Mouse (Mus musculus) E14TG2a.4 (cell line): ENCODE results near the gene Adam8.

Experiments
- CTCF ChIP-seq: conservative IDR thresholded peaks from 2 replicates; pipeline ENCODE4 v1.5.1; 2014; ENCODE audit warnings: low read length
- NANOG ChIP-seq: IDR thresholded peaks from 2 replicates; pipeline ENCODE4 v1.6.1; 2014; ENCODE audit warnings: borderline replicate concordance, low read length, mixed read lengths

GRCm38 (mm10) chr7:139990864-139991394 is 1.4 kb downstream of the Adam8 start:
- TF ChIP-seq CTCF (no peak), NANOG (no peak)
